Mouse (Mus musculus): Measurements from ENCODE around the gene Olfr135. TPM values are rescaled to one million over a fixed set of nuclear protein-coding genes. Genes with fewer than 3 reads are reported as not detected.

Olfr135 gene
- polyA plus RNA-seq (2015; fragmentation: Nextera tagmentation; extraction: Ambion mirVana) = not detected in 2 replicates

DNA sequence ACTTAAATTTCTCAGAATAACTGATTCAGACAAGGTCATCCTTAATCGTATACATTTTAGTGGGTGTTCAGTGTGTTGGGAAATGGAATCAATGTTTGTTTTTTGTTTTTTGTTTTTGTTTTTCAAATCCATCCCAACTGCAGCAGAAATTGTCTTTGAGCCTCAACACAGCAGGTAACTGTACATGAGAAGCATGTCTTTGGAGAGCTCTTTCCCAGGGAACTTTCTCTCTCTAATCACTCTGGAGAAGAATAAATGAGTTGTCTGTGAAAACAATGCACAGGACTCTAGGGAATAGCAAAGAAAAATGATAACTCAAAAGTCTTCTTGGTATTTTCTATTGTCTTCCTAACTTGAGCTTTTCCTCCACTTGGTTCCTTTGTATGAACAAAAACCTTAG is at the start of gene Olfr135:
TSS of gene Olfr135 (plus strand) at position 301 of the 400 bp plus-strand sequence.
- WGBS = 82% methylated on average over 1 of the region's 1 CpGs
- ATAC-seq (ENCODE audit: insufficient read depth, low FRiP score, low read depth) = no peak
- no peak within 1 kb of the TSS for H3K4me2 ChIP-seq
- H3K9me3 ChIP-seq = no peaks in the 10 kb centered on the region
- H3K27ac ChIP-seq = no peak within 1 kb of the TSS
- H3K9ac ChIP-seq = no peak within 1 kb of the TSS
- H3K36me3 ChIP-seq = no peaks in the 10 kb centered on the region
- H3K4me1 ChIP-seq = no peaks in the 10 kb centered on the region
- no peaks in the 10 kb centered on the region for H3K27me3 ChIP-seq (replicated peaks)
- H3K4me3 ChIP-seq (replicated peaks) = no peak within 1 kb of the TSS

DNA sequence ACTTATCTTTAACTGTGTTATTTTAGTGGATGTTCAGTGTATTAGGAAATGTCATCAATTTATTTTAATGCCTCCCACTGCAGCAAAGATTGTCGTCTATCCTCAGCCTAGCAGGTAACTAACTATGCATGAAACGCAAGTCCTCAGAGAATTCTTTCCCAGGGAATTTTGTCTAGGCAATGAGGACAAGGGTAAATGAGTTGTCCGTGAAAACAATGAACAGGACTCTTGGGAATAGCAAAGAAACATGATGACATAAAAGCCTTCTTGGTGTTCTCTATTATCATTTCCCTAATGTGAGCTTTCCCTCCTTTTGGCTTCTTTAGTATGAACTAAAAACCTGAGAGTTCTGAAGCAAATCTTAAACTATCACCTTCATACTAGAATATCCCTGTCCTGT is 33.0 kb upstream of the Olfr135 start, which contains the start of gene Olfr134:
TSS of gene Olfr134 (plus strand) at position 301 of the 400 bp plus-strand sequence.
- Histone ChIP-seq H3K4me2 (no peak within 1 kb of the TSS), H3K27me3 (replicated peaks) (no peaks in the 10 kb centered on the region), H3K4me3 (replicated peaks) (no peak within 1 kb of the TSS), H3K9me3 (no peaks in the 10 kb centered on the region; the same call in 1 of the 2 replicates), H3K36me3 (no peaks in the 10 kb centered on the region), H3K27ac (no peak within 1 kb of the TSS), H3K9ac (no peak within 1 kb of the TSS), H3K4me1 (no peaks in the 10 kb centered on the region)
- no peak for ATAC-seq (ENCODE audit: insufficient read depth, low FRiP score, low read depth)
- 74% methylated on average over 3 of the region's 3 CpGs for WGBS

Other genes starting within 250 kb of the Olfr135 start
- gene Olfr129, start 144.3 kb upstream of the Olfr135 start, polyA plus RNA-seq (2015; fragmentation: Nextera tagmentation; extraction: Ambion mirVana) = not detected in 2 replicates
- gene Olfr130, start 140.4 kb upstream of the Olfr135 start, polyA plus RNA-seq (2015; fragmentation: Nextera tagmentation; extraction: Ambion mirVana) = not detected in 2 replicates
- not detected in 2 replicates for gene Olfr131, start 115.6 kb upstream of the Olfr135 start, polyA plus RNA-seq (2015; fragmentation: Nextera tagmentation; extraction: Ambion mirVana)
- not detected in 2 replicates for gene Olfr132, start 69.8 kb upstream of the Olfr135 start, polyA plus RNA-seq (2015; fragmentation: Nextera tagmentation; extraction: Ambion mirVana)
- gene Olfr133, start 59.1 kb upstream of the Olfr135 start, polyA plus RNA-seq (2015; fragmentation: Nextera tagmentation; extraction: Ambion mirVana) = not detected in 2 replicates
- not detected in 2 replicates for gene Olfr134, start 32.9 kb upstream of the Olfr135 start, polyA plus RNA-seq (2015; fragmentation: Nextera tagmentation; extraction: Ambion mirVana)
- not detected in 2 replicates for gene Olfr138, start 56.7 kb downstream of the Olfr135 start, polyA plus RNA-seq (2015; fragmentation: Nextera tagmentation; extraction: Ambion mirVana)
- gene Olfr137, start 103.2 kb downstream of the Olfr135 start, polyA plus RNA-seq (2015; fragmentation: Nextera tagmentation; extraction: Ambion mirVana) = not detected in 2 replicates
- not detected in 2 replicates for gene Olfr136, start 125.5 kb downstream of the Olfr135 start, polyA plus RNA-seq (2015; fragmentation: Nextera tagmentation; extraction: Ambion mirVana)
- not detected in 2 replicates for gene Esp36, start 215.8 kb downstream of the Olfr135 start, polyA plus RNA-seq (2015; fragmentation: Nextera tagmentation; extraction: Ambion mirVana)

Data from stomach, embryonic 15.5 days (tissue).